Comparison of ENCODE assay signal across 9 mouse cellular contexts in the genomic region with DNA sequence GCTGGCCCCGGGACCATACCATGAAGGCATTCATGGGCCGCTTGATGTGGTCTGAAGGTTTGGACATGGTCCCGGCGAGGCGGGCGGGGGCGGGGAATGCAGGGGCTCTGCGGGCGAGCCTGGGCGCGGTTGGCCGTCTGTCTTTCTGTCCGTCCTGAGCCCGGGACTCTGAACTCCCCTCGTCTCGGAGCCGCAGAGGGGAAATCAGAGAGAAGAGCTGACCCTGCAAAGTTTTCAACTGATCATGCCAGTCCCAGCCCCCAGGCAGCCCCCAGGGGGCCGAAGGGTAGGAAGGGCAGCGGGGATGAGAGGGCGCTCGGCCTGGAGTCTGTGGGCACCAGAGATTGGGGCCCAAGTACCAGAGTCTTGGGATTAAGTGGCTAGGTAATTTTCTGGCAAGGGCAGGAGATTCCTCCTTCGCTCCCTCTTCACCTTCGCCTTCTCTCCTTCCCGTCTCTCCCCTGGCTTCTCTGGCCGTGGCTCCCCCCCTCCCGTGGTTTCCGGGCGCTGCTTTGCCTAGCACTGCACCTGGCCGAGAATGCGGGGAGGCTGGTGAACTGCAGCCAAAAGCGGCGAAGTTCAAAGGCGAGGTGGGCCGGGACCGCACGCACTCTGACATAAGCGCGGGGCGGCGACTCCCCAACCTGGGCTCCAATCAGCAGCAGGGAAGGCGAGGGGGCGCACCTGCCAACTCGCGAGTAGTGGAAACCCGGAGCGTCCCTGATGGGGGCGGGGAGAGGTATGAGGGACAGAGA. TPM values are rescaled to one million over a fixed set of nuclear protein-coding genes. Genes with fewer than 3 reads are reported as not detected.
DNase-seq lines count a peak whose midpoint lies in the region; ATAC-seq and TF ChIP-seq lines count a peak whose summit lies in the region.
"Had no signal": no experiment of that assay in that cellular context is flagged by ENCODE, and none has a peak within 500 bp of the region (broad histone marks: within the 10 kb centered on the region; RNA-seq: fewer than 3 reads in every experiment).

A gene (minus strand): TSS at position 553 of the 755 bp plus-strand sequence.

- H3K27ac ChIP-seq in kidney, embryonic 16.5 days (ENCODE audit: low read length): no peak within 1 kb of the TSS
- H3K27ac ChIP-seq in forebrain, embryonic 14.5 days (ENCODE audit: low read depth, low read length): no peak within 1 kb of the TSS
- H3K27ac ChIP-seq in lung, embryonic 16.5 days (ENCODE audit: low read length): no peak within 1 kb of the TSS
- no peak within 1 kb of the TSS for H3K27ac ChIP-seq in left cerebral cortex, adult 2 months

- H3K36me3 ChIP-seq in kidney, embryonic 16.5 days (ENCODE audit: insufficient read depth, low read length): no peaks in the 10 kb centered on the region
- H3K36me3 ChIP-seq in forebrain, embryonic 14.5 days (ENCODE audit: control insufficient read depth, insufficient read depth, low read length): no peaks in the 10 kb centered on the region
- H3K36me3 ChIP-seq in lung, embryonic 16.5 days (ENCODE audit: control insufficient read depth, insufficient read depth, low read length): no peaks in the 10 kb centered on the region

- DNase-seq in kidney, postnatal 36 days: no peak
- DNase-seq in forebrain, embryonic 14.5 days (ENCODE audit: low spot score): peak; percentile 17
- DNase-seq in testis, postnatal 10 days (ENCODE audit: low spot score): peak; percentile 49
- DNase-seq in left cerebral cortex, adult 2 months (ENCODE audit: extremely low spot score in 1 of 2, low spot score in 2 of 2): no peak
- DNase-seq in spleen, postnatal 10 days (ENCODE audit: low spot score in 2 of 2): no peak

- no peak within 1 kb of the TSS for H3K9ac ChIP-seq in kidney, embryonic 16.5 days (replicated peaks; ENCODE audit: low read length)
- H3K9ac ChIP-seq in forebrain, embryonic 14.5 days (ENCODE audit: low read length): no peak within 1 kb of the TSS
- H3K9ac ChIP-seq in lung, embryonic 16.5 days (ENCODE audit: low read length): no peak within 1 kb of the TSS

- H3K4me3 ChIP-seq in kidney, embryonic 16.5 days (ENCODE audit: low read length): peak within 1 kb of the TSS; percentile 29
- peak within 1 kb of the TSS; percentile 22 for H3K4me3 ChIP-seq in forebrain, embryonic 14.5 days (ENCODE audit: low read depth, low read length)
- H3K4me3 ChIP-seq in lung, embryonic 16.5 days (ENCODE audit: low read length): peak within 1 kb of the TSS; percentile 25
- H3K4me3 ChIP-seq in left cerebral cortex, adult 2 months: no peak within 1 kb of the TSS

- under 1% methylated on average over 46 of the region's 47 CpGs for WGBS in kidney, embryonic 16.5 days
- WGBS in forebrain, embryonic 14.5 days: under 1% methylated on average over 45 of the region's 47 CpGs
- WGBS in lung, embryonic 16.5 days: 1% methylated on average over 47 of the region's 47 CpGs

- H3K27me3 ChIP-seq in kidney, embryonic 16.5 days (ENCODE audit: insufficient read depth, low read length): peaks cover 99% of the 10 kb centered on the region
- H3K27me3 ChIP-seq in forebrain, embryonic 14.5 days (replicated peaks; ENCODE audit: control insufficient read depth, insufficient read depth, low read length): peaks cover 93% of the 10 kb centered on the region
- peaks cover 92% of the 10 kb centered on the region for H3K27me3 ChIP-seq in lung, embryonic 16.5 days (ENCODE audit: control insufficient read depth, insufficient read depth, low read depth, low read length)

- TF ChIP-seq CTCF in left cerebral cortex, adult 2 months (IDR thresholded peaks at IDR 0.05): no peak

- peak within 1 kb of the TSS; percentile 51 for H3K4me2 ChIP-seq in kidney, embryonic 16.5 days (replicated peaks; ENCODE audit: low read depth, low read length)
- H3K4me2 ChIP-seq in forebrain, embryonic 14.5 days (ENCODE audit: low read length): peak within 1 kb of the TSS; percentile 42
- peak within 1 kb of the TSS; percentile 50 for H3K4me2 ChIP-seq in lung, embryonic 16.5 days (ENCODE audit: low read depth, low read length)

- ATAC-seq in kidney, embryonic 16.5 days (ENCODE audit: low FRiP score, low TSS enrichment): peak; percentile 39
- no peak for ATAC-seq in forebrain, embryonic 14.5 days
- ATAC-seq in lung, embryonic 16.5 days (ENCODE audit: low read depth): peak; percentile 49
- ATAC-seq in granulocyte monocyte progenitor cell, adult 5-6 weeks (replicated peaks; ENCODE audit: poor library complexity, severe bottlenecking): no peak

- H3K4me1 ChIP-seq in kidney, embryonic 16.5 days (ENCODE audit: insufficient read depth, low read length): peaks cover 11% of the 10 kb centered on the region
- peaks cover 8% of the 10 kb centered on the region for H3K4me1 ChIP-seq in forebrain, embryonic 14.5 days (ENCODE audit: control insufficient read depth, insufficient read depth, low read length)
- peaks cover 10% of the 10 kb centered on the region; the same call in 1 of the 2 replicates for H3K4me1 ChIP-seq in lung, embryonic 16.5 days (replicated peaks; ENCODE audit: control insufficient read depth, insufficient read depth, low read length)

- intact Hi-C loops in left cerebral cortex, adult 2 months (cut with DNase I): no loop called here

- H3K9me3 ChIP-seq in kidney, embryonic 16.5 days (ENCODE audit: low read length): no peaks in the 10 kb centered on the region
- no peaks in the 10 kb centered on the region for H3K9me3 ChIP-seq in forebrain, embryonic 14.5 days (replicated peaks; ENCODE audit: control insufficient read depth, low read length)
- H3K9me3 ChIP-seq in lung, embryonic 16.5 days (ENCODE audit: control insufficient read depth, low read length): no peaks in the 10 kb centered on the region

RNA-seq across cellular contexts. Expression of the gene that starts here (rescaled TPM):
- not detected in 2 replicates for polyA plus RNA-seq in kidney, embryonic 16.5 days (2015; fragmentation: Nextera tagmentation; extraction: Ambion mirVana)
- 2.8 and 3.6 TPM in 2 replicates for polyA plus RNA-seq in forebrain, embryonic 14.5 days (2014; fragmentation: Nextera tagmentation; extraction: Ambion mirVana)
- polyA plus RNA-seq in lung, embryonic 16.5 days (2015; fragmentation: Nextera tagmentation; extraction: Ambion mirVana): not detected in 2 replicates
- total RNA-seq in granulocyte monocyte progenitor cell, adult 5-6 weeks (2014; fragmentation: Nextera tagmentation): not detected in 2 replicates
- not detected in 2 replicates for total RNA-seq in granulocyte monocyte progenitor cell, adult 5-6 weeks (2017)
- not detected for total RNA-seq in left cerebral cortex, adult 2 months (2021)
- total RNA-seq: hematopoietic stem cell, adult 5-6 weeks had no signal

Comparison
In these comparisons a context has a peak if more than half of its experiments do, and no peak if none do; other contexts are left out.
1. Peak in ATAC-seq, H3K4me3 ChIP-seq and H3K4me2 ChIP-seq in kidney, embryonic 16.5 days; RNA of the gene not detected or under 1 TPM.
2. Peak in ATAC-seq, H3K4me3 ChIP-seq and H3K4me2 ChIP-seq in lung, embryonic 16.5 days; RNA of the gene not detected or under 1 TPM.
3. DNase-seq: peak in forebrain, embryonic 14.5 days (single experiment) and testis, postnatal 10 days (single experiment); none in kidney, postnatal 36 days (0 of 2), left cerebral cortex, adult 2 months (0 of 2) and spleen, postnatal 10 days (0 of 2).
4. Peak in every context shown above with its lines, with median percentiles within 50 percentile points of each other: H3K4me2 ChIP-seq.